Mouse (Mus musculus) yolk sac, embryonic 10.5 days (tissue): ENCODE data around the gene Fpgs.

ENCODE experiments used
- DNase-seq: peaks from one replicate; pipeline ENCODE4 v3.0.0-alpha.2; 2017; ENCODE audit warnings: low spot score

The Fpgs gene

GRCm38 (mm10) chr2:32671147-32671546, 32.8 kb downstream of the Fpgs start:
- no peak for DNase-seq

GRCm38 (mm10) chr2:32669876-32670275, 34.1 kb downstream of the Fpgs start:
- DNase-seq, result no peak

- no peak for DNase-seq
Observed at GRCm38 (mm10) chr2:32668176-32668575, 35.8 kb downstream of the Fpgs start.

GRCm38 (mm10) chr2:32667775-32668174, 36.2 kb downstream of the Fpgs start:
- DNase-seq, result no peak

GRCm38 (mm10) chr2:32665853-32666252, 38.1 kb downstream of the Fpgs start:
- no peak for DNase-seq

- no peak for DNase-seq
Observed at GRCm38 (mm10) chr2:32665345-32665744, 38.6 kb downstream of the Fpgs start.

GRCm38 (mm10) chr2:32662291-32662690, 41.7 kb downstream of the Fpgs start:
- DNase-seq, result no peak

- peak; percentile 66 for DNase-seq
Observed at GRCm38 (mm10) chr2:32661509-32662107, 42.3 kb downstream of the Fpgs start.

- DNase-seq, result no peak
Observed at GRCm38 (mm10) chr2:32658873-32659272, 45.1 kb downstream of the Fpgs start.

GRCm38 (mm10) chr2:32655826-32656225, 48.1 kb downstream of the Fpgs start:
- peak; percentile 54 for DNase-seq

GRCm38 (mm10) chr2:32655394-32655744, 48.6 kb downstream of the Fpgs start:
- DNase-seq, result no peak

GRCm38 (mm10) chr2:32654743-32655393, 49.1 kb downstream of the Fpgs start:
- no peak for DNase-seq

- no peak for DNase-seq
Observed at GRCm38 (mm10) chr2:32653764-32654163, 50.2 kb downstream of the Fpgs start.

- DNase-seq, result no peak
Observed at GRCm38 (mm10) chr2:32647366-32647765, 56.6 kb downstream of the Fpgs start.

GRCm38 (mm10) chr2:32646379-32647056, 57.4 kb downstream of the Fpgs start, which contains the start of gene Eng:
Gene Eng (plus strand): TSS chr2:32646595.
- no peak for DNase-seq

- DNase-seq, result no peak
Observed at GRCm38 (mm10) chr2:32645647-32646046, 58.3 kb downstream of the Fpgs start.

- no peak for DNase-seq
Observed at GRCm38 (mm10) chr2:32644799-32645475, 59.0 kb downstream of the Fpgs start.

GRCm38 (mm10) chr2:32644083-32644482, 59.9 kb downstream of the Fpgs start:
- no peak for DNase-seq

GRCm38 (mm10) chr2:32642813-32643212, 61.1 kb downstream of the Fpgs start:
- DNase-seq, result no peak

GRCm38 (mm10) chr2:32641810-32642209, 62.1 kb downstream of the Fpgs start:
- no peak for DNase-seq

GRCm38 (mm10) chr2:32640550-32641051, 63.3 kb downstream of the Fpgs start:
- no peak for DNase-seq

- DNase-seq, result no peak
Observed at GRCm38 (mm10) chr2:32639632-32640031, 64.3 kb downstream of the Fpgs start.
